Mouse (Mus musculus): ENCODE measurements around the gene Slc38a7.

Gene Slc38a7

DNA sequence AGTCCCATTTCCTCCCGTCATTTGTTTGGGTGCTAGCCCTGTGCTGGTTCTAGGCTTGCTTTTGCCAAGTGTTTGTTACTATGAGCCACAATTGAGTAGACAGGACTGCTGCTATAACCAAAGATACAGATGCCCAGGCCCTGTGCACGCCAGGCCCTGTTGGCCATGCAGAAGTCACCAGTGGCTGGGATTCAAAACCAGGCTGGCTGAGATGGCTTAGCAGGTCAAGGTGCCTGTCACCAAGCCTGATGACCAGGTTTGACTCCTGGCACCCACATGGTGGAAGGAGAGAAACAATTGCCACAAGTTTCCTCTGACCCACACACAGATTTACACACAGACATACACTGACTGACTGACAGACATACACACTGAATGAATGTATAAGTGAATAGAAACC, 3.0 kb downstream of the Slc38a7 start:
- no peak for ATAC-seq (ENCODE audit: low TSS enrichment)

DNA sequence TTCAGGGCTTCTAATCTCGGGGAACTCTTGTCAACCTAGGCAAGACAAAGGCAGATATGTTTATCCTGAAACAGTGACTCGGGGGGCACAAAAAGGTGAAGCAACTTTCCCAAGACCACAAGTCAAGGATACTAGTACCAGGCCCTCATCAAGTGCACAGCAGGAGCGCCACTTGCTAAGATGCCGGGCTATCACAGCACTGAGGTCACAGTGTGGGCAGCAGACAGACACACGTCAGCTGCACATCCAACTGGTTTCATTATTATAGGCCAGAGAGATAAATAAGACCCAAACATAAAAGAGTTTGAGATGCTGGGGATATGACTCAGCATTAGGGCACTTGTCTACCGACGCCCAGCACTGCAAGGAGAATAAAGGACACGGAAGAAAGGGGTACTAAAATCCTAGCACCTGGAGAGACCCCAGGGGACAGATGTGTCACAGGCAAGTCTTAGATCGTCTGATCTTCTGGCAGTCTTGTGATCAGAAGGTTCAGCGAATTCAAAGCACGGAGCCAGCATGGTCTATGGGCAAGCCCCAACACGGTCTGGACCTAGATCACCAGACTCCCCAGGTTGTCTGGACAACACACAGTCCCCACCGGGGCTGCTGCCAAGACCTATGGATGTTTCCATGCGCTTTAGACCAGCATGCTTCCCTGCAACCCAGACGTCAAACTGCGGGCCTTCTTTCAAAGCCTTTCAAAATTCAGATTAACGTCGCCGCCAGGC, 4.4 kb downstream of the Slc38a7 start:
- ATAC-seq (ENCODE audit: low TSS enrichment), result no peak

DNA sequence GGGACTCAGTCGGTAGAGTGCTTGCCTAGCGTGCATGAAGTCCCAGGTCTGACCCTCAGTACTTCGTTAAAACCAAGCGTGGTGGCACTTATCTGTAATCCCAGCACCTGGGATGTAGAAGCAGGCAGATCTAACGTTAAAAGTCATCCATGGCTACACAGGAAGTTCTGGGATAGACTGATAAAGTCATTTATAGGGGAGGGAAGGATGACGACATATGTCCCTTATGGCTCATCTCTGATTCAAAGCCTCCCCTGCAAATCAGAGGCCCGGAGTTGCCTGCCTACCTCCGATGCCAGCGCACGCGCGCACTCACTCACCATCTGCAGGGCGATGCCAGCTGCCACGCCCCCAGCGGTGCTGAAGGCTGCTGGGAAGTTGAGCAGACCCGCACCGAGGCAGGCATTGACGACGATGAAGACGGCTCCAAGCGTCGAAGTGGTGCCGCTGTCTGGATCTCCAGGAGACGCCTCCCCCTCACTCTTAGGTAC, 5.2 kb downstream of the Slc38a7 start:
- ATAC-seq (ENCODE audit: low TSS enrichment), result no peak

DNA sequence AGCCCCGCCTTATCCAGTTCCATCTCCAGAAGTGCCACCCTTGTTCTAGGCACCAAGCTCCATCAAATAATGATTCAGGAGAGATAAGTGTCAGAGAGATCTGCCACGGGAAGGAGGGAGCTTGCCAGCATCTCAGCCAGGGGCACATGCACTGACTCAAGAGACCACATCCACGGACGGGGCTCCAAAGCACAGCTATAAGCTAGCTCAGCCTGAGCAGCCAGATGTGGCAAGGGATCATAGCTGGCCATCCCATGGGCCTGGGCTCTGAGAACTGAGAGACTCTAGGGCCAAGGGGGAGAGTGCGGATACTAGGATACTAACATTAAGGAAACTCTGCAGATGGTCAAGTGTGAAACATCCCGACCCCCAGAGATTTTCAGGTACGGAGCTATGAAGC, 8.3 kb downstream of the Slc38a7 start:
- ATAC-seq (ENCODE audit: low TSS enrichment), result no peak

- ATAC-seq (ENCODE audit: low TSS enrichment), result no peak
Observed at GRCm38 (mm10) chr8:95843968-95844367, 9.4 kb downstream of the Slc38a7 start.

DNA sequence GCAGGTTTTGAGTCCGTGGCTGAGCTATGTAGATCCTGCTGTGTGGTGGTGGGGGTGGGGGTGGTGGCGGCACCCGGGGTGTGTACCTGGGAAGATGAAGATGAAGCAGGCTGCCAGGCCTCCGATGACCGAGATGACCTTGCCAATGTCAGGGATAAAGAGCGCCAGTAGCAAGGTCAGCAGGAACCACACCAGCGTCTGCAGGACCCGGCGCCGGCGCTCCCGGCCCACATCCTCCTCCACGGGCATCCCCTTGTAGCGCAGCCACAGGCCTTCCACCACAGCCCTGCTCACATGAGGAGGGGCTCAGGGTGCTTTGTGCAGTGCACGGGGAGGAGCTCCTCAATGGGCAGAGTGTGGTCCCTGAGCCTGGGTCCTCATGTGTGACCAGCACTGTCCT, 11.9 kb downstream of the Slc38a7 start:
- no peak for ATAC-seq (ENCODE audit: low TSS enrichment)

DNA sequence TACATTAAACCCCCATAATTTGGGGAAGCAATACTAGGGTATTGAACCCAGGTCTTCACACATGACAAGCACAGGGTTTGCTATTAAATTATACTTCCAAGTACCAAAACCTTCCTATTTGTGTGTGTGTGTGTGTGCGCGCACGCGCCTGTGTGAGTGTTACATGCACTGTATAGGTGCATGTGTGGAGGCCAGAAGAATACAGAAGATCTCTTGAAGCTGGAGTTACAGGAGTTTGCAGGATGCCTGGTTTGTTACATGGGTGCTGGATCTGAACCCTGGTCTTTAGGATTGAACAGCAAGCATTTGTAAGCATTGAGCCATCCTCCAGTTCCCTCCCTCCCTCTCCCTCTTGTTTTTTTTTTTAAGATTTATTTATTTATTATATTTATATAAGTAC, 14.1 kb downstream of the Slc38a7 start:
- no peak for ATAC-seq (ENCODE audit: low TSS enrichment)

- ATAC-seq (ENCODE audit: low TSS enrichment), result no peak
Observed at GRCm38 (mm10) chr8:95837266-95837665, 16.1 kb downstream of the Slc38a7 start.

DNA sequence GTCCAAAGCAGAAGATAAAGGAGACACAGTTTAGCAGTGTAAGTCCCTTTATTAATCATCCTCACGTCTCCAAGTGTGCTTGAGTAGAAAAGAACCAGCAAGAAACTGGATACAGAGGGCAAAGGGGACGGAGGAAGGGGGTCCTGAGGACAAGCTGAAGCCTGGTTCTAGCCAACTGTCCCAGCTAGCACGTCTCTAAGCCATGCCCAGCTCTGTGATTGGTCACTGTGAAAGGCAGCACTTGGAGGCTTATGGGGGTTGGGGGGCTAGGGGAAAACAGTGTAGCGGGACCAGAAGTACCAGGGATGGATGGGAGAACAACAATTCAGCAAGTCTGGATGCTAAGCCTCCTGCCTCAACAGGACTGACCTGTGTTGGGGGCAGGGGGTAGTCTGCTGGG, 17.4 kb downstream of the Slc38a7 start:
- no peak for ATAC-seq (ENCODE audit: low TSS enrichment)

DNA sequence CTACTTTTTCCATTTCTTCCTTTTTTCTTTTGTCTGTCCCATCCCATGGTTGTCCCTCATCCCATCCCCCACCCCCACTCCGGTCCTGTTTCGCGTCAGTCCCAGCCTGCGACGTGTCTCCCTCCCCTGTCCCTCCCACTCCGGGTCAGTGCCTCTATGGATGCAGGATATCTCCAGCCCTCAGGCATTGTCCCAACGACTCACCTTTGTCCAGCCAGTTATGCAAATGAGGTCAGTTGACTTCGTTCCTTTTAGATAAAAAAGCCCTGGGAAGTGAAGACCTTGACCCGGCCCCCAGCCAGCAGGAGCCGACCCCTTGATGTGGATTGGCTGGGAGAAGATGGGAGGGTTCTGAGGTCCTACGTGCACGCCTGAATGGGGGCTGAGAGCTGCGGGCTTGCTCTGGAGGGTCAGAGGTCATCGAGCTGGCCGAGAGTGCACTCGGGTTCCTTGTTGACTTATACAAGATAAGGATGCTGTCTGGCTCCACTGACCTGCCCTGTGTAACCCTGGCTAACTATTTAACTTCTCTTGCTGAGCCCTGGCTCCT, 19.8 kb downstream of the Slc38a7 start:
- no peak for ATAC-seq (ENCODE audit: low TSS enrichment)

GRCm38 (mm10) chr8:95832603-95833434, 20.5 kb downstream of the Slc38a7 start:
- peak; percentile 91 for ATAC-seq (ENCODE audit: low TSS enrichment)

DNA sequence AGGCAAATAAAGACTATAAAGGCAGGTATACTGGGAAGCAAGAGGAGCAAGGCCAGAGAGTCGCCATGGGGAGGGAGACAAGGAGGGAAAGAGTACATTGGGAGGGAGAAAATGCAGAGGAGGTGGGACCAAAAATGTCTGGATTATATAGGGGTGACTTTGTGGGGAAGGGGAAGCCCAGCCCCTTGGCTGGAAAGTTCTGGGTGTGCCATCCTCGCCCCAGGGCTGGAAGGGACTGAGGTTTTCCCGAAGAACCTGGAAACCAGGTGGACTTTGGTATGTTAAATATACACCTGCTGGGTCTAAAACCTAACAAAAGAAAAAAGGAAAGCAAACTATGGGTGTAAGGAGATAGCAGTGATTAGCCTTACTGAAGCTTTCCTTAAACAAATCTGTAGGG, 23.2 kb downstream of the Slc38a7 start:
- no peak for ATAC-seq (ENCODE audit: low TSS enrichment)

GRCm38 (mm10) chr8:95825162-95825561, 28.2 kb downstream of the Slc38a7 start, which contains the start of gene Sap18b:
Sap18b (plus strand) TSS chr8:95825346.
- ATAC-seq (ENCODE audit: low TSS enrichment), result peak; percentile 59; the same call in 1 of the 2 replicates

- ATAC-seq (ENCODE audit: low TSS enrichment), result no peak
Observed at GRCm38 (mm10) chr8:95822699-95823098, 30.6 kb downstream of the Slc38a7 start.

DNA sequence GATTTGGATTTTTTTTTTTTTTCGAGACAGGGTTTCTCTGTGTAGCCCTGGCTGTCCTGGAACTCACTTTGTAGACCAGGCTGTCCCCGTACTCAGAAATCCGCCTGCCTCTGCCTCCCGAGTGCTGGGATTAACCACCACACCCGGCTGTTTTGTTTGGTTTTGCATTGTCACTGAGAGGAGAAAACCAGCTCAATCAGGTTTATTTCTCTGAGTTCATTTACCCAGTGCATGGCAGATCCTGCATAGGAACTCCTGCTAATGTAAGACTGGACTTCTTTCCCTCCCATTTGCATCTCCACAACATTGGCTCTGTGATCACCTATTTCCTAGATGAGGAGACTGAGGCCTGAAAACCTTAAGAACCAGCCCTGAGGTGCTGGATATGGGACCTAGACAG, 31.2 kb downstream of the Slc38a7 start:
- ATAC-seq (ENCODE audit: low TSS enrichment), result no peak

DNA sequence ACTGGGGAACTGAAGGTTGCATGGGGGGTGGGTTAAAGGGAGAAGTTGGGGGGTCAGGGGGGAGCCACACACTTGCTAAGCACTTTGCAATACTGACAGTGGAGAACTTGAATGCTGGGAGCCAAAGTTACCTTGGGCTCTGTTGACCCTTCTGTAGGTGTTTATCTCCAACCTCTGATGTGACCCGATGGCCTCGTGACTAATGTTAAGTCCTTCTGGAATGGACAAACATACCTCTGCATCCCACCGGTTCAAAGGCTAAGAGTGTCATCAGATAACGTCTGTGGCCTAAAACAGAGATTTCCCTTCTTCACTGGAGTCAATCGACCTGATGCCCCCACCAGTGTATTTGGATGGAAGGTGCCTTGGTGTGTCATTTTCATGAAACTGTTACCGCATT, 32.1 kb downstream of the Slc38a7 start:
- no peak for ATAC-seq (ENCODE audit: low TSS enrichment)

- ATAC-seq (ENCODE audit: low TSS enrichment), result no peak
Observed at GRCm38 (mm10) chr8:95818211-95818610, 35.1 kb downstream of the Slc38a7 start.

- no peak for ATAC-seq (ENCODE audit: low TSS enrichment)
Observed at GRCm38 (mm10) chr8:95817597-95817996, 35.7 kb downstream of the Slc38a7 start.

- no peak for ATAC-seq (ENCODE audit: low TSS enrichment)
Observed at GRCm38 (mm10) chr8:95816044-95816708, 37.2 kb downstream of the Slc38a7 start.

GRCm38 (mm10) chr8:95810184-95810591, 43.2 kb downstream of the Slc38a7 start:
- no peak for ATAC-seq (ENCODE audit: low TSS enrichment)

DNA sequence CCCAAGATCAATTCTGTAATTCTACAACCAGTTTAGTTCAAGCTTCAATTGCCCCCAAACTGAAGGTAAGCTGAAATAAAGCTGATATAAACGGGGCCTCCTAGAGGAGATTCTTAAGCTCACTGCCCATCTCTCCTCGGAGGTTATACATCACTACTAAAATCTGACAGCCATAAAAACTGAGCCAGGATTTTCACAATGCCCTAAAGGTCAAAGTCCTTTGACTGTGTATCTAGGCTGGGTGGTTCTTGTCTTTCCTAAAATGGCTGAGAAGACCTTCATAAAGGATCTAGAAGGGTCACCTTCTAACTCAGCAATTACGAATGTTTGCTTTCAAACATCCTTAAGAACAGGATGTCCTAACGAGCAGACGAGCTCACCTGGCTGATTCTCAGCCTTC, 44.2 kb downstream of the Slc38a7 start:
- ATAC-seq (ENCODE audit: low TSS enrichment), result no peak

- no peak for ATAC-seq (ENCODE audit: low TSS enrichment)
Observed at GRCm38 (mm10) chr8:95808631-95809030, 44.7 kb downstream of the Slc38a7 start.

Data from frontal cortex, adult (tissue).